16 mouse cellular contexts compared by ENCODE assay signal in genomic region chr4:132816404-132816803, GRCm38 (mm10). TPM values are rescaled to one million over a fixed set of nuclear protein-coding genes. Genes with fewer than 3 reads are reported as not detected.
DNase-seq lines count a peak whose midpoint lies in the region; ATAC-seq and TF ChIP-seq lines count a peak whose summit lies in the region.
"Had no signal": no experiment of that assay in that cellular context is flagged by ENCODE, and none has a peak within 500 bp of the region (broad histone marks: within the 10 kb centered on the region; RNA-seq: fewer than 3 reads in every experiment).

No protein-coding gene starts in this region.

- H3K79me2 ChIP-seq in macrophage (ENCODE audit: inconsistent target): no peaks in the 10 kb centered on the region

- no peaks in the 10 kb centered on the region for H3K27me3 ChIP-seq in stomach, embryonic 16.5 days (ENCODE audit: control insufficient read depth, insufficient read depth, low read length)
- H3K27me3 ChIP-seq in stomach, postnatal 0 days (ENCODE audit: control insufficient read depth, insufficient read depth, low read length): no peaks in the 10 kb centered on the region
- H3K27me3 ChIP-seq: neural tube, embryonic 15.5 days had no signal

- no peak for ATAC-seq in stomach, embryonic 16.5 days (ENCODE audit: insufficient read depth, low FRiP score)
- ATAC-seq in stomach, postnatal 0 days (ENCODE audit: low FRiP score, low TSS enrichment): no peak
- no peak for ATAC-seq in activated CD4-positive, CD25-positive, alpha-beta regulatory T cell, adult 4 months
- ATAC-seq: forebrain, embryonic 16.5 days had no signal

- WGBS in stomach, embryonic 16.5 days: 78% methylated on average over 7 of the region's 7 CpGs
- 75% methylated on average over 7 of the region's 7 CpGs for WGBS in stomach, postnatal 0 days
- 7% methylated on average over 5 of the region's 7 CpGs for WGBS in macrophage (ENCODE audit: missing documents)

- TF ChIP-seq CTCF in layer of hippocampus, adult 2 months (conservative IDR thresholded peaks at IDR 0.05): no peak
- no peak for TF ChIP-seq CTCF in stomach, postnatal 0 days (IDR thresholded peaks at IDR 0.05; ENCODE audit: low read depth)

- peak; percentile 27 for DNase-seq in layer of hippocampus, adult 9-11 months
- no peak for DNase-seq in layer of hippocampus, adult 2 months (ENCODE audit: low spot score in 2 of 2)
- no peak for DNase-seq in stomach, postnatal 0 days (ENCODE audit: low spot score)
- no peak for DNase-seq in right cerebral cortex, adult 2 months (ENCODE audit: low spot score in 2 of 2)
- DNase-seq: adrenal gland, adult 8-10 months; cerebellum, postnatal 10 days; gastrocnemius, adult 2 months; kidney, postnatal 14 days; retina, postnatal 1 day had no signal

- H3K4me3 ChIP-seq in layer of hippocampus, adult 2 months: no peak overlapping the region
- H3K4me3 ChIP-seq in stomach, embryonic 16.5 days (replicated peaks; ENCODE audit: low read length): no peak overlapping the region
- H3K4me3 ChIP-seq in stomach, postnatal 0 days (ENCODE audit: low read depth, low read length): no peak overlapping the region
- no peak overlapping the region for H3K4me3 ChIP-seq in macrophage (ENCODE audit: inconsistent target)
- H3K4me3 ChIP-seq: gastrocnemius, adult 2 months; heart, embryonic 10.5 days; midbrain, embryonic 10.5 days; neural tube, embryonic 15.5 days had no signal

- H3K36me3 ChIP-seq in stomach, embryonic 16.5 days (ENCODE audit: control insufficient read depth, insufficient read depth, low read length): no peaks in the 10 kb centered on the region
- no peaks in the 10 kb centered on the region for H3K36me3 ChIP-seq in stomach, postnatal 0 days (ENCODE audit: control insufficient read depth, insufficient read depth, low read length)
- no peaks in the 10 kb centered on the region for H3K36me3 ChIP-seq in macrophage (ENCODE audit: inconsistent target)
- H3K36me3 ChIP-seq: heart, embryonic 10.5 days; midbrain, embryonic 10.5 days; neural tube, embryonic 15.5 days had no signal

- no peak overlapping the region for H3K27ac ChIP-seq in layer of hippocampus, adult 2 months
- H3K27ac ChIP-seq in stomach, embryonic 16.5 days (ENCODE audit: low read length): peak overlapping the region; percentile 1; the same call in 1 of the 2 replicates
- no peak overlapping the region for H3K27ac ChIP-seq in stomach, postnatal 0 days (replicated peaks)
- peak overlapping the region; percentile 90 for H3K27ac ChIP-seq in macrophage
- H3K27ac ChIP-seq: gastrocnemius, adult 2 months; heart, embryonic 10.5 days; midbrain, embryonic 10.5 days; neural tube, embryonic 15.5 days had no signal

- no peaks in the 10 kb centered on the region for H3K4me1 ChIP-seq in stomach, embryonic 16.5 days (ENCODE audit: control insufficient read depth, insufficient read depth, low read length)
- no peaks in the 10 kb centered on the region for H3K4me1 ChIP-seq in stomach, postnatal 0 days (replicated peaks; ENCODE audit: control insufficient read depth, insufficient read depth)
- H3K4me1 ChIP-seq: heart, embryonic 10.5 days; midbrain, embryonic 10.5 days; neural tube, embryonic 15.5 days had no signal

- TF ChIP-seq EP300 in stomach, postnatal 0 days (optimal IDR thresholded peaks at IDR 0.05): no peak

- no peak overlapping the region for H3K9ac ChIP-seq in stomach, embryonic 16.5 days (ENCODE audit: low read length)
- H3K9ac ChIP-seq in stomach, postnatal 0 days (ENCODE audit: low read length): no peak overlapping the region
- H3K9ac ChIP-seq: neural tube, embryonic 15.5 days had no signal

- peaks cover 3% of the 10 kb centered on the region for H3K9me3 ChIP-seq in stomach, embryonic 16.5 days (replicated peaks; ENCODE audit: control insufficient read depth, low read length)
- H3K9me3 ChIP-seq in stomach, postnatal 0 days (ENCODE audit: control insufficient read depth, low read length): no peaks in the 10 kb centered on the region
- H3K9me3 ChIP-seq: neural tube, embryonic 15.5 days had no signal

- no peak overlapping the region for H3K4me2 ChIP-seq in stomach, embryonic 16.5 days (ENCODE audit: low read depth, low read length)
- no peak overlapping the region for H3K4me2 ChIP-seq in stomach, postnatal 0 days (replicated peaks; ENCODE audit: low read depth)
- H3K4me2 ChIP-seq: neural tube, embryonic 15.5 days had no signal

RNA-seq across cellular contexts. Expression of gene Themis2, which starts 20.2 kb away (rescaled TPM):
- total RNA-seq in layer of hippocampus, adult 2 months (2021): under 1 TPM; 0.54 to 0.77 TPM
- polyA plus RNA-seq in stomach, embryonic 16.5 days (2015; fragmentation: Nextera tagmentation; extraction: Ambion mirVana): 1.4 and 1.8 TPM in 2 replicates
- polyA plus RNA-seq in stomach, postnatal 0 days (2015; fragmentation: Nextera tagmentation; extraction: Ambion mirVana): 0.72 and 0.79 TPM in 2 replicates
- 100 to 1,000 TPM in 19 of 26 experiments, 10 to 100 TPM in 7; 17.5 to 808 (median 224) TPM for total RNA-seq in macrophage (2018; cell fraction: chromatin; rRNA removed)
- 100 to 1,000 TPM in 24 of 26 experiments, 10 to 100 TPM in 2; 70.8 to 956 (median 317) TPM for total RNA-seq in macrophage (2018; cell fraction: cytosol; rRNA removed)
- 1,000 to 10,000 TPM in 5 of 26 experiments, 100 to 1,000 TPM in 17, 10 to 100 TPM in 4; 58.3 to 1,365 (median 493) TPM for total RNA-seq in macrophage (2018; cell fraction: nucleus; rRNA removed)
- 131 to 255 TPM (median 207 TPM) in 3 replicates for polyA plus RNA-seq in macrophage (2018)
- 1 to 10 TPM in 1 of 2 experiments, under 1 TPM in 1; 0.91 to 1.0 TPM for polyA plus RNA-seq in activated CD4-positive, CD25-positive, alpha-beta regulatory T cell, adult 4 months (2017; shearing (Covaris generic))

RNA-seq across cellular contexts. Expression of gene Ppp1r8, which starts 26.6 kb away (rescaled TPM):
- 10 to 100 TPM; 40.7 to 43.5 TPM for total RNA-seq in layer of hippocampus, adult 2 months (2021)
- 52.0 and 54.1 TPM in 2 replicates for polyA plus RNA-seq in stomach, embryonic 16.5 days (2015; fragmentation: Nextera tagmentation; extraction: Ambion mirVana)
- 18.7 and 18.9 TPM in 2 replicates for polyA plus RNA-seq in stomach, postnatal 0 days (2015; fragmentation: Nextera tagmentation; extraction: Ambion mirVana)
- 10 to 100 TPM in 22 of 26 experiments, 1 to 10 TPM in 4; 8.5 to 28.9 (median 17.0) TPM for total RNA-seq in macrophage (2018; cell fraction: chromatin; rRNA removed)
- 10 to 100 TPM in 24 of 26 experiments, 1 to 10 TPM in 2; 9.1 to 26.5 (median 19.4) TPM for total RNA-seq in macrophage (2018; cell fraction: cytosol; rRNA removed)
- total RNA-seq in macrophage (2018; cell fraction: nucleus; rRNA removed): 10 to 100 TPM in 21 of 26 experiments, 1 to 10 TPM in 5; 8.0 to 30.6 (median 14.2) TPM
- 19.7 to 37.4 TPM (median 26.3 TPM) in 3 replicates for polyA plus RNA-seq in macrophage (2018)
- polyA plus RNA-seq in activated CD4-positive, CD25-positive, alpha-beta regulatory T cell, adult 4 months (2017; shearing (Covaris generic)): 10 to 100 TPM; 25.3 to 26.3 TPM

RNA-seq across cellular contexts. Expression of gene Rpa2, which starts 48.3 kb away (rescaled TPM):
- total RNA-seq in layer of hippocampus, adult 2 months (2021): 10 to 100 TPM; 11.9 to 16.0 TPM
- 67.0 and 75.3 TPM in 2 replicates for polyA plus RNA-seq in stomach, embryonic 16.5 days (2015; fragmentation: Nextera tagmentation; extraction: Ambion mirVana)
- polyA plus RNA-seq in stomach, postnatal 0 days (2015; fragmentation: Nextera tagmentation; extraction: Ambion mirVana): 29.8 and 32.1 TPM in 2 replicates
- total RNA-seq in macrophage (2018; cell fraction: chromatin; rRNA removed): 10 to 100 TPM in 6 of 26 experiments, 1 to 10 TPM in 17, under 1 TPM in 1, not detected in 2; 0.62 to 21.0 (median 7.1) TPM
- 1 to 10 TPM; 3.1 to 8.9 (median 6.4) TPM for total RNA-seq in macrophage (2018; cell fraction: cytosol; rRNA removed)
- total RNA-seq in macrophage (2018; cell fraction: nucleus; rRNA removed): 10 to 100 TPM in 2 of 26 experiments, 1 to 10 TPM in 24; 1.1 to 34.1 (median 5.0) TPM
- polyA plus RNA-seq in macrophage (2018): 6.0 to 44.1 TPM (median 7.6 TPM) in 3 replicates
- 10 to 100 TPM; 54.6 to 80.3 TPM for polyA plus RNA-seq in activated CD4-positive, CD25-positive, alpha-beta regulatory T cell, adult 4 months (2017; shearing (Covaris generic))

RNA-seq across cellular contexts. Expression of gene Smpdl3b, which starts 59.4 kb away (rescaled TPM):
- 1 to 10 TPM; 3.6 to 4.5 TPM for total RNA-seq in layer of hippocampus, adult 2 months (2021)
- polyA plus RNA-seq in stomach, embryonic 16.5 days (2015; fragmentation: Nextera tagmentation; extraction: Ambion mirVana): 5.3 and 6.3 TPM in 2 replicates
- 4.6 and 5.2 TPM in 2 replicates for polyA plus RNA-seq in stomach, postnatal 0 days (2015; fragmentation: Nextera tagmentation; extraction: Ambion mirVana)
- total RNA-seq in macrophage (2018; cell fraction: chromatin; rRNA removed): 1 to 10 TPM in 11 of 26 experiments, under 1 TPM in 8, not detected in 7; 0.38 to 3.7 (median 1.2) TPM
- 1 to 10 TPM in 20 of 26 experiments, under 1 TPM in 6; 0.51 to 7.5 (median 2.2) TPM for total RNA-seq in macrophage (2018; cell fraction: cytosol; rRNA removed)
- total RNA-seq in macrophage (2018; cell fraction: nucleus; rRNA removed): 10 to 100 TPM in 8 of 26 experiments, 1 to 10 TPM in 14, under 1 TPM in 4; 0.85 to 22.2 (median 5.7) TPM
- 1.0 to 8.5 TPM (median 1.9 TPM) in 3 replicates for polyA plus RNA-seq in macrophage (2018)
- polyA plus RNA-seq in activated CD4-positive, CD25-positive, alpha-beta regulatory T cell, adult 4 months (2017; shearing (Covaris generic)): 1 to 10 TPM; 2.7 to 4.4 TPM

Comparison
In these comparisons a context has a peak if more than half of its experiments do, and no peak if none do; other contexts are left out.
1. H3K27ac ChIP-seq: peak in stomach, embryonic 16.5 days (single experiment) and macrophage (single experiment); none in layer of hippocampus, adult 2 months (single experiment) and stomach, postnatal 0 days (single experiment).
2. RNA of gene Themis2, which starts 20.2 kb away (polyA plus RNA-seq): 131 to 255 TPM in macrophage; 1.4 to 1.8 TPM in stomach, embryonic 16.5 days, 0.91 to 1.0 TPM in activated CD4-positive, CD25-positive, alpha-beta regulatory T cell, adult 4 months and 0.72 to 0.79 TPM in stomach, postnatal 0 days; every median in the first group is over 10 times any median in the second.